Mouse (Mus musculus): ENCODE data around the gene Iffo1. TPM values are rescaled to one million over a fixed set of nuclear protein-coding genes. Genes with fewer than 3 reads are reported as not detected.
A peak's percentile ranks its signal among the peaks of the same experiment; 100 is the strongest.

Gene Iffo1
- polyA plus RNA-seq, 1 experiment from 2014 or later, result 10.4 TPM

DNA sequence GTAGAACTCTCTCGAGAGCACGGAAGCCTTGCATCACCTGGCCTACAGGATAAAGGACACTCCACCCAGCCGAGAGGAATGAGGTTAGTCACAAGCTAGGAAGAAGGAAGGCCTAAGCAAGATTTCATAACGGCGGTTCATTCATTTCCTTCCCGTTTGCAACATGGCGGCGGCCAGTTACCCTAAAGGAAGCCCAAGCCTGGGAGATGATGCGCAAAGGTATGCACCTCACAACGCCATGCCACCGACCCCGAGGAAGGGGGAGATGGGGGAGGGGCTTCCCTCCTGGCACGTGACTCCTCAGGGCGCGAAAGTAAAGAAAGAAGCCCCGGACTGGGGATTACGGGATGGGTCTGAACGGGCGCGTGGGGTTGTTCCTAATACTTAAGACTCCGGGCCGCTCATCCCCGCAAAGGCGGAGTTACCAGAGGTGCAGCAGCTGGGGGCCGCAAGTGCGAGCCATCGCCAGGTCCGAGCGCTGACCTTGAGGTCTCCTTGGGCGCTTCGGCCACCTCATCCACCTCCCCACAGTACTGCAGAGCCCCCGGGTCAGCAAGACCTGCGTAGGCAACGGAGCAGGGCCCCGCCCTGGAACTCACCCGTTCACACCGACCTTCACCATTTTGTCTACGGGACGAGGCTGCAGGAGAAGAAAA is 19.8 kb downstream of the Iffo1 start:
- Histone ChIP-seq H3K4me1 (peaks cover 60% of the 10 kb centered on the region), H3K4me2 (peak overlapping the region; percentile 89), H3K9ac (peak overlapping the region; percentile 94), H3K27ac (peak overlapping the region; percentile 96), H3K27me3 (no peaks in the 10 kb centered on the region), H3K9me3 (replicated peaks) (no peaks in the 10 kb centered on the region), H3K4me3 (replicated peaks) (peak overlapping the region; percentile 95), H3K36me3 (peaks cover 74% of the 10 kb centered on the region)
- WGBS, result 0% methylated on average over 39 of the region's 39 CpGs
- ATAC-seq (replicated peaks; ENCODE audit: low FRiP score), result peak; percentile 24

DNA sequence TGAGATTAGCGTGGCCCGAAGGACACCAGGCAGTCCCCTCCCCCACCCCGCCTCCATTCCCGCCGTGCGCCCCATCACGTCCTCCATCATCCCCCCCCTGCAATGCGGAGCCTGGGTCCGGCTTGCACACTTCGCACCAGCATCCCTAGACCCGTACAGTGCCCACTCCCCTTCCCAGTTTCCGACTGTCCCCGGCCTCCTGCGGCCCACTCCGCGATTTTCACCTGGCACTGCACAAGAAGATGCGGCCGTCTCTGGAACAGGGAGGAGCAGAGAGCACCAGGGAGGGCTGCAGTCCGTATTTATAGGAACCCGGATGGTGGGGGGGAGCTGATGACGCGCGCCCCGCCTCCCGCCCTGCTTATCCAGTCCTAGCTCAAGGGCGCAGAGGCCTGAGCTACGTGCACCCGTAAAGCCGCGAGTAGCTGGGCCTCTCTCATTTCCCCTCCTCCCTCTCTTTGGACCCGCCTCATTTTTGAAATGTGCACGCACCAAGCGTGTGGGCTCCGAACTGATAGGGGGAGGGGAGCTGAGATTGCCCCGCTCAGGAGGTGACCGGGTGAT is 20.4 kb downstream of the Iffo1 start:
- Histone ChIP-seq H3K4me3 (replicated peaks) (peak overlapping the region; percentile 95), H3K27ac (peak overlapping the region; percentile 96), H3K9ac (peak overlapping the region; percentile 94), H3K4me1 (peaks cover 59% of the 10 kb centered on the region), H3K4me2 (peak overlapping the region; percentile 89), H3K27me3 (no peaks in the 10 kb centered on the region), H3K36me3 (peaks cover 74% of the 10 kb centered on the region), H3K9me3 (replicated peaks) (no peaks in the 10 kb centered on the region)
- ATAC-seq (replicated peaks; ENCODE audit: low FRiP score), result peak; percentile 92
- WGBS, result under 1% methylated on average over 36 of the region's 36 CpGs

DNA sequence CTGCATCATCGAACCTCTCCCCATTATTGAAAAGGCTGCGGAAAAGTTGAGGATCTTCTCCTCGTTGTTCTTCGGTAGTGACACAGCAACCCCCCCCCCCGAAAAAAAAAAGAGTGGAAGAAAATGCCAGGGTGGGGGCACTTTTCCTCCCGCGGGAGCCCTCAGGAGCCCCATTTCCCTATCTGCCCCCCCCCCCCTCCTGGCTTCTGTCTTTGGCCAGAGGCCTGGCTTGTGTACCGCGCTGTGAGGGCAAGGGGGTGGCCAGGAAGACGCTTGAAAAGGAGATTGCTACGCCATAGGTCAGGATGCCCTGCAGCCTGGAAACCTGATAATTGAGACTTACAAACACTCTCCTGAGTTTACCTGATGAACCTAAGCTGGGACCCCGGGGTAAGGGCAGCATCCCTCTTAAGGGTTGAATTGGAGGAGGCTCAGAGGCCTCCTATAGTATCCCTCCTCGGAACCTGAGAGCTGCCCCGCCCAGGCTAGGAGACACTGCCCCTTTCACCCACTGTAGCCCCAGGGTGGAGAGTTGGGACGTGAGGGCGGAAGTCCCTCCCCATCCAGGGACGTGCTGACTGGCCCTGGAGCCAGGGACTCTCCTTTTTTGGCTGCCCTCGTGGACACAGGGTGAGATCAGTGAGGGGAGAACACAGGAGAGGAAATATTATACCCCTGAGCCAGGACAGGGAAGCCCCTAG is 21.2 kb downstream of the Iffo1 start, which contains the start of gene Gapdh:
Gapdh (minus strand) TSS at position 417 of the 701 bp plus-strand sequence.
- under 1% methylated on average over 17 of the region's 18 CpGs for WGBS
- Histone ChIP-seq H3K36me3 (peaks cover 74% of the 10 kb centered on the region), H3K4me1 (peaks cover 52% of the 10 kb centered on the region), H3K4me3 (replicated peaks) (peak within 1 kb of the TSS; percentile 95), H3K9me3 (replicated peaks) (no peaks in the 10 kb centered on the region), H3K4me2 (peak within 1 kb of the TSS; percentile 89), H3K27me3 (no peaks in the 10 kb centered on the region), H3K9ac (peak within 1 kb of the TSS; percentile 94), H3K27ac (peak within 1 kb of the TSS; percentile 96)
- peak; percentile 75 for ATAC-seq (replicated peaks; ENCODE audit: low FRiP score)

- Histone ChIP-seq H3K27me3 (no peaks in the 10 kb centered on the region), H3K4me2 (peak overlapping the region; percentile 89), H3K9me3 (replicated peaks) (no peaks in the 10 kb centered on the region), H3K4me3 (replicated peaks) (peak overlapping the region; percentile 95), H3K27ac (peak overlapping the region; percentile 96), H3K9ac (peak overlapping the region; percentile 33), H3K4me1 (peaks cover 46% of the 10 kb centered on the region), H3K36me3 (peaks cover 74% of the 10 kb centered on the region)
- 21% methylated on average over 10 of the region's 10 CpGs for WGBS
- ATAC-seq (replicated peaks; ENCODE audit: low FRiP score), result 0 out of 2 replicates have a peak, but pooled peaks have one; percentile 3
These were observed 22.0 kb downstream of the Iffo1 start for GRCm38 (mm10) chr6:125166861-125167650.

- Histone ChIP-seq H3K27me3 (no peaks in the 10 kb centered on the region), H3K4me2 (no peak overlapping the region), H3K4me1 (peaks cover 38% of the 10 kb centered on the region), H3K36me3 (peaks cover 74% of the 10 kb centered on the region), H3K27ac (peak overlapping the region; percentile 96; the same call in 1 of the 2 replicates), H3K4me3 (replicated peaks) (no peak overlapping the region), H3K9ac (peak overlapping the region; percentile 33; the same call in 1 of the 2 replicates), H3K9me3 (replicated peaks) (no peaks in the 10 kb centered on the region)
- 87% methylated on average over 14 of the region's 14 CpGs for WGBS
- ATAC-seq (replicated peaks; ENCODE audit: low FRiP score), result no peak
These were observed 23.0 kb downstream of the Iffo1 start for GRCm38 (mm10) chr6:125168086-125168485.

DNA sequence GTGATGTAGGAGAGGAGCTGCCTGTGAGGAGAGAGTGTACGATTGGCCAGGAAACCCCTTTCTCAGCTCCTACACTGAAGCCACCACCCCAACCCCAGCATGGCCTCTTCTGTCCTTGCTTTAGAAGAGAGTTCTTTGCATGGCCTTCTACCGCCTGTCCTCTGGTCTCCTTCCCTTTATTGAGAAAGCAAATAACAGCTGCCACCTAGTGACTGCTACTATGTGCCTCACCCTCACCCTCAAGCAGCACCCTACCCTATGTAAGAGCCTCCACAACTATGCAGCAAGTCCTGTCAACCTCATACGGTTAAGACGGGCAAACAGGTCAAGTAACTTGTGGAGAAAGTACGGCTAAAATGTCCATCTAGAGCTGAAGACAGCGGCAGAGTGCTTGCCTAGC is 25.2 kb downstream of the Iffo1 start:
- Histone ChIP-seq H3K36me3 (peaks cover 81% of the 10 kb centered on the region), H3K9ac (no peak overlapping the region), H3K4me3 (replicated peaks) (no peak overlapping the region), H3K4me2 (no peak overlapping the region), H3K27me3 (no peaks in the 10 kb centered on the region), H3K9me3 (replicated peaks) (no peaks in the 10 kb centered on the region), H3K27ac (no peak overlapping the region), H3K4me1 (peaks cover 26% of the 10 kb centered on the region)
- ATAC-seq (replicated peaks; ENCODE audit: low FRiP score), result no peak
- 83% methylated on average over 6 of the region's 6 CpGs for WGBS

- 84% methylated on average over 2 of the region's 2 CpGs for WGBS
- H3K36me3 ChIP-seq, result peaks cover 100% of the 10 kb centered on the region
- H3K27me3 ChIP-seq, result no peaks in the 10 kb centered on the region
- no peak overlapping the region for H3K27ac ChIP-seq
- no peaks in the 10 kb centered on the region for H3K9me3 ChIP-seq (replicated peaks)
- H3K4me3 ChIP-seq (replicated peaks), result no peak overlapping the region
- H3K4me2 ChIP-seq, result no peak overlapping the region
- H3K9ac ChIP-seq, result no peak overlapping the region
- ATAC-seq (replicated peaks; ENCODE audit: low FRiP score), result no peak
- H3K4me1 ChIP-seq, result peaks cover 8% of the 10 kb centered on the region
These were observed 27.4 kb downstream of the Iffo1 start for GRCm38 (mm10) chr6:125172474-125172873.

DNA sequence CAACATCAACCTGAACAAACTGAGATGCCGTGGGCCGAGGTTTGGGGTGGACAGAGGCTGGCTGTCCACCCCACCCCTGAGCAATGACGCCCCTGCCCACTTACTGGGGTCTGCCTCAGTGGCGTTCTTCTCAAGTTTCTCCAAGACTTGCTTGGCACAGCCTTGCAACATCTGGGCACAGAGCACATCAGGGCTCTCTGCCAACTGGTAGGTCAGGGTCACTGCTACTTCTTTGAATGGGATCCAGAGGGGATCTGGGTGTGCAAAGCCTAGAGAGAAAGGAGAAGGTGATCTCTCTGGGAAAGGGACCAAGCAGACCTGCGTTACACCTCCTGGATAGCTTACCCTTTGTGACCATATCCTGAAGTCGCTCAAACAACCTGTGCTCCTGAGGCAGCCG is 28.2 kb downstream of the Iffo1 start:
- Histone ChIP-seq H3K4me1 (no peaks in the 10 kb centered on the region), H3K27me3 (no peaks in the 10 kb centered on the region), H3K36me3 (peaks cover 100% of the 10 kb centered on the region), H3K4me3 (replicated peaks) (no peak overlapping the region), H3K9ac (no peak overlapping the region), H3K9me3 (replicated peaks) (no peaks in the 10 kb centered on the region), H3K4me2 (no peak overlapping the region), H3K27ac (no peak overlapping the region)
- 94% methylated on average over 7 of the region's 7 CpGs for WGBS
- no peak for ATAC-seq (replicated peaks; ENCODE audit: low FRiP score)

- H3K4me2 ChIP-seq, result no peak overlapping the region
- no peak overlapping the region for H3K9ac ChIP-seq
- no peak overlapping the region for H3K27ac ChIP-seq
- H3K4me1 ChIP-seq, result no peaks in the 10 kb centered on the region
- ATAC-seq (replicated peaks; ENCODE audit: low FRiP score), result no peak
- H3K9me3 ChIP-seq (replicated peaks), result no peaks in the 10 kb centered on the region
- H3K4me3 ChIP-seq (replicated peaks), result no peak overlapping the region
- H3K27me3 ChIP-seq, result no peaks in the 10 kb centered on the region
- peaks cover 99% of the 10 kb centered on the region for H3K36me3 ChIP-seq
- 91% methylated on average over 5 of the region's 5 CpGs for WGBS
These were observed 30.4 kb downstream of the Iffo1 start for GRCm38 (mm10) chr6:125175469-125175868.

- Histone ChIP-seq H3K9ac (no peak overlapping the region), H3K27ac (no peak overlapping the region), H3K4me1 (no peaks in the 10 kb centered on the region), H3K9me3 (replicated peaks) (no peaks in the 10 kb centered on the region), H3K4me2 (no peak overlapping the region), H3K36me3 (peaks cover 99% of the 10 kb centered on the region), H3K27me3 (no peaks in the 10 kb centered on the region), H3K4me3 (replicated peaks) (no peak overlapping the region)
- WGBS, result 90% methylated on average over 7 of the region's 7 CpGs
- ATAC-seq (replicated peaks; ENCODE audit: low FRiP score), result no peak
These were observed 34.6 kb downstream of the Iffo1 start for GRCm38 (mm10) chr6:125179601-125180000.

- Histone ChIP-seq H3K4me2 (no peak overlapping the region), H3K9ac (no peak overlapping the region), H3K4me1 (no peaks in the 10 kb centered on the region), H3K4me3 (replicated peaks) (no peak overlapping the region), H3K27me3 (no peaks in the 10 kb centered on the region), H3K36me3 (peaks cover 99% of the 10 kb centered on the region), H3K9me3 (replicated peaks) (no peaks in the 10 kb centered on the region), H3K27ac (no peak overlapping the region)
- WGBS, result 89% methylated on average over 5 of the region's 5 CpGs
- ATAC-seq (replicated peaks; ENCODE audit: low FRiP score), result no peak
These were observed 37.1 kb downstream of the Iffo1 start for GRCm38 (mm10) chr6:125182133-125182532.

Data from kidney, embryonic 15.5 days (tissue).